Mouse (Mus musculus) embryonic fibroblast, embryonic 13.5 days (primary cell): ENCODE results near the gene Itpr1.

Experiments
- CTCF ChIP-seq: IDR thresholded peaks from 2 replicates; pipeline ENCODE4 v1.5.1; 2011; ENCODE audit warnings: mild to moderate bottlenecking, control low read depth, low read length, moderate library complexity, borderline replicate concordance; ENCODE audit not compliant: insufficient read depth
- POLR2A ChIP-seq: IDR thresholded peaks from 2 replicates; pipeline ENCODE4 v1.6.1; 2011; ENCODE audit warnings: low read depth, mild to moderate bottlenecking, control low read depth, low read length, moderate library complexity

- TF ChIP-seq CTCF (no peak), POLR2A (no peak)
These were observed 10.0 kb downstream of the Itpr1 start for GRCm38 (mm10) chr6:108222875-108223274.
